Mouse (Mus musculus): ENCODE measurements around the gene Zfp280d. TPM values are rescaled to one million over a fixed set of nuclear protein-coding genes. Genes with fewer than 3 reads are reported as not detected.

Gene Zfp280d
- polyA plus RNA-seq, 1 experiment: 11.2 TPM

Other genes starting within 250 kb of the Zfp280d start
- gene Tcf12, start 163.0 kb upstream of the Zfp280d start, polyA plus RNA-seq (2012; rRNA removed): 70.9 and 95.0 TPM in 2 replicates
- 0.27 and 1.1 TPM in 2 replicates for gene Mns1, start 163.2 kb downstream of the Zfp280d start, polyA plus RNA-seq (2012; rRNA removed)
- gene Tex9, start 217.4 kb downstream of the Zfp280d start, polyA plus RNA-seq (2012; rRNA removed): 3.2 and 4.0 TPM in 2 replicates